Mouse (Mus musculus) intestine, embryonic 16.5 days (tissue): ENCODE measurements around the gene Kirrel3. TPM values are rescaled to one million over a fixed set of nuclear protein-coding genes. Genes with fewer than 3 reads are reported as not detected.

Source experiments
- ATAC-seq: fragments of 200-750 bp; cut with Nextera tagmentation; 2 replicates; pipeline ENCODE4 v1.8.0; 2017; ENCODE audit warnings: moderate TSS enrichment, moderate library complexity
- H3K27ac ChIP-seq: fragments of 300-500 bp; sonication (generic); 2 replicates; pipeline ENCODE4 v1.5.1; 2014; ENCODE audit warnings: mild to moderate bottlenecking, low read length
- H3K27me3 ChIP-seq: fragments of 300-500 bp; sonication (generic); replicated peaks from 2 replicates; pipeline ENCODE4 v1.6.1; 2014; ENCODE audit warnings: low read length, control low read depth, mixed read lengths; ENCODE audit not compliant: control insufficient read depth, insufficient read depth
- H3K36me3 ChIP-seq: fragments of 300-500 bp; sonication (generic); 2 replicates; pipeline ENCODE4 v1.6.1; 2014; ENCODE audit warnings: low read length, control low read depth; ENCODE audit not compliant: control insufficient read depth, insufficient read depth
- H3K4me1 ChIP-seq: fragments of 300-500 bp; sonication (generic); 2 replicates; pipeline ENCODE4 v1.6.1; 2014; ENCODE audit warnings: low read length, control low read depth, mixed read lengths; ENCODE audit not compliant: control insufficient read depth, insufficient read depth
- H3K4me2 ChIP-seq: fragments of 300-500 bp; sonication (generic); 2 replicates; pipeline ENCODE4 v1.6.1; 2014; ENCODE audit warnings: low read depth, low read length, control low read depth
- H3K4me3 ChIP-seq: fragments of 300-500 bp; sonication (generic); 2 replicates; pipeline ENCODE4 v1.5.1; 2014; ENCODE audit warnings: mild to moderate bottlenecking, low read length
- H3K9ac ChIP-seq: fragments of 300-500 bp; sonication (generic); 2 replicates; pipeline ENCODE4 v1.6.1; 2014; ENCODE audit warnings: low read depth, low read length
- H3K9me3 ChIP-seq: fragments of 300-500 bp; sonication (generic); 2 replicates; pipeline ENCODE4 v1.6.1; 2016; ENCODE audit warnings: low read length, control low read depth; ENCODE audit not compliant: control insufficient read depth
- WGBS: fragments of 180-500 bp; shearing (Covaris S2); extraction: QIAGEN DNeasy Blood & Tissue Kit; methylation state at CpG from one replicate; pipeline ENCODE4 v1.1.7; 2014; 5-methylcytosine and 5-hydroxymethylcytosine counted together
- polyA plus RNA-seq: library from polyadenylated mRNA; unstranded; fragments of >200 nt; fragmentation: Nextera tagmentation; extraction: Ambion mirVana; gene quantifications from 2 replicates; pipeline ENCODE4 v1.2.1, GENCODE M21; 2015

The Kirrel3 gene
- polyA plus RNA-seq, 1 experiment from 2014 or later = 1.7 TPM

DNA sequence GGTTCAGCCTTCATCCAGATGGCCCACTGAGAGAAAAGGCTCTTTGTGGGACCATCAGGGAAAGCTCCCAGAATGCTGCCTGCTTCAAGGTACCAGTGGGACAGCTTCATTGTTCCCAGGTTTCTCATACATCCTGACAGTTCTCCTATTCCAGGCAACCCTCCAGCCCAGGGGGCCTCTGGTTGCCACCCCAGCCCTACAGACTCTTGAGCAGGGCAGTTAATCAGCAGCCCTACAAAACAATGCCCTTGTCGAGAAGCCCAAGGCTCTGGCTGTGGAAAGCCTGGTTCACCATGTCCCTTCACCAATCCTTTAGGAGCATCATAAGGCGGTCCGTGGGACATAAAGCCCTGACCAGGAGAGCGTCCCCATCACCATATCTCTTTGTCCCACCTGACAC lies 567.0 kb downstream of the Kirrel3 start:
- H3K36me3 ChIP-seq = peaks cover 21% of the 10 kb centered on the region

GRCm38 (mm10) chr9:35053081-35053480 lies 567.4 kb downstream of the Kirrel3 start:
- ATAC-seq = no peak
- Histone ChIP-seq H3K4me2 (no peak overlapping the region), H3K4me1 (peaks cover under 1% of the 10 kb centered on the region; the same call in 1 of the 2 replicates), H3K36me3 (peaks cover 18% of the 10 kb centered on the region), H3K9ac (no peak overlapping the region), H3K4me3 (no peak overlapping the region), H3K27ac (no peak overlapping the region), H3K9me3 (no peaks in the 10 kb centered on the region), H3K27me3 (no peaks in the 10 kb centered on the region)
- 91% methylated on average over 16 of the region's 16 CpGs for WGBS

More for the DNA sequence above, 567.0 kb downstream of the Kirrel3 start:
- WGBS = 90% methylated on average over 4 of the region's 4 CpGs
- H3K4me1 ChIP-seq = no peaks in the 10 kb centered on the region; the same call in 1 of the 2 replicates
- no peaks in the 10 kb centered on the region for H3K9me3 ChIP-seq
- no peak for ATAC-seq
- H3K9ac ChIP-seq = no peak overlapping the region
- H3K4me3 ChIP-seq = no peak overlapping the region
- H3K4me2 ChIP-seq = no peak overlapping the region
- no peaks in the 10 kb centered on the region for H3K27me3 ChIP-seq
- H3K27ac ChIP-seq = no peak overlapping the region

DNA sequence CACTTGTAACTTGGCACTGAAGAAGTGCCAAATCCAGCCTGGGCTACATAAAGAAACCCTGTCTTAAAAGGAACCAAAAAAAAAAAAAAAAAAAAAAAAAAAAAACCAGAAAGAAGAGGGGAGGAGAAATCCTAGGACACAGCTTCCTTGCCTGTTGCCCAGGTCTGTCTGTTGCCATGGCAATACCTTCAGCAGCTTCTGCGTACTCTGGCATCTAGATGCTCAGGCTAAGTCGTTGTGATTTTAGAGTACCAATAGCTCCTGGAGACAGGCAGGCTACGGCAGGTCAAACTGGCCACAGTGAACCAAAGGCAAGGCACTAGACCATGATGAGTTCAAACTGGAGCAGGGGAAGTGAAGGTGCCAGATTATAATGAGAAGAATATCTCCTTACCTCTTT lies 568.0 kb downstream of the Kirrel3 start:
- Histone ChIP-seq H3K4me2 (no peak overlapping the region), H3K27ac (no peak overlapping the region), H3K36me3 (peaks cover 16% of the 10 kb centered on the region), H3K4me3 (no peak overlapping the region), H3K27me3 (no peaks in the 10 kb centered on the region), H3K9me3 (no peaks in the 10 kb centered on the region), H3K4me1 (peaks cover 4% of the 10 kb centered on the region; the same call in 1 of the 2 replicates), H3K9ac (no peak overlapping the region)
- 74% methylated on average over 3 of the region's 3 CpGs for WGBS
- ATAC-seq = no peak

- Histone ChIP-seq H3K9me3 (no peaks in the 10 kb centered on the region), H3K9ac (no peak overlapping the region), H3K36me3 (peaks cover 16% of the 10 kb centered on the region), H3K4me1 (peaks cover 4% of the 10 kb centered on the region; the same call in 1 of the 2 replicates), H3K4me2 (no peak overlapping the region), H3K27ac (no peak overlapping the region), H3K27me3 (no peaks in the 10 kb centered on the region), H3K4me3 (no peak overlapping the region)
- 89% methylated on average over 11 of the region's 11 CpGs for WGBS
- no peak for ATAC-seq
Observed at GRCm38 (mm10) chr9:35055528-35056330, 570.0 kb downstream of the Kirrel3 start.

DNA sequence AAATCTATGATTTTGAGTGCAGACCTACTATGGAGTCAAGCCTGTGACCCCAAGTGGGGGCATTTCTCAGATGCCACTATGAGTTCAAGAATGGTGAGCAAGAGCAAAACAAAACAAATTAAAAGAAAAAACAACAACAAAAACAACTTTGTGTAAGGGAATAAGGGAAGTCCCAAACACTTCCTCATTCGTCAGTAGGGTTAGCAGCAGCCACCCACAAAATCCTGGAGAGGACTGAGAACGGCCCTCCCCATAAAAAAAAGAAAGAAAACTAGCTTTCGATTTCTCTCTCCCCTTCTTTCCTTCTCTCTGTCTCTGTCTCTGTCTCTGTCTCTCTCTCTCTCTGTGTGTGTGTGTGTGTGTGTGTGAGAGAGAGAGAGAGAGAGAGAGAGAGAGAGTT lies 570.9 kb downstream of the Kirrel3 start:
- H3K4me2 ChIP-seq = no peak overlapping the region
- H3K9ac ChIP-seq = no peak overlapping the region
- H3K36me3 ChIP-seq = peaks cover 16% of the 10 kb centered on the region
- no peak overlapping the region for H3K27ac ChIP-seq
- ATAC-seq = no peak
- 92% methylated on average over 3 of the region's 3 CpGs for WGBS
- H3K4me1 ChIP-seq = 0 out of 2 replicates have a peak, but pooled peaks cover 4% of the 10 kb centered on the region
- H3K4me3 ChIP-seq = no peak overlapping the region
- H3K27me3 ChIP-seq = no peaks in the 10 kb centered on the region
- H3K9me3 ChIP-seq = no peaks in the 10 kb centered on the region

GRCm38 (mm10) chr9:35057631-35058030 lies 571.9 kb downstream of the Kirrel3 start:
- Histone ChIP-seq H3K27ac (no peak overlapping the region), H3K27me3 (no peaks in the 10 kb centered on the region), H3K4me2 (no peak overlapping the region), H3K4me1 (0 out of 2 replicates have a peak, but pooled peaks cover 4% of the 10 kb centered on the region), H3K9me3 (no peaks in the 10 kb centered on the region), H3K36me3 (peaks cover 15% of the 10 kb centered on the region), H3K9ac (no peak overlapping the region), H3K4me3 (no peak overlapping the region)
- WGBS = 85% methylated on average over 6 of the region's 6 CpGs
- no peak for ATAC-seq

DNA sequence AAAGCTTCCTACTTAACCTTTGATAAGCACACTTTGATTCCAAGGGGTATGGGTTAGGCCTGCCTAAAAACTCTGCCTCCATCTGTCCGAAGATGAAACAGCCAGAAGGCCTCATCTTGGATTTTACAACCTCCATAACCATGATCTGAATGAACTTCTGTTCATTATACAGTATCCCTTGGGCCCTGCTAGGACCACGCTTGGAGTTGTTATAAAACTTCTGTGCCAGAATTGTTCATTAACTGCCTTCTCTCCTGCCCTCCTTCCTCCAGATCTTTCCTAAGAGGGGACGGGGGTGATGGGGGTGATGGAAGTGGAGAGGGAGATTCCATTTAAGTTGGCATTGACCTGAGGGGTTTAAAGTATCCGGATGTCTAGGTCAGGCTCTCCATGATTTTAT lies 572.5 kb downstream of the Kirrel3 start:
- Histone ChIP-seq H3K36me3 (peaks cover 10% of the 10 kb centered on the region), H3K4me1 (0 out of 2 replicates have a peak, but pooled peaks cover 4% of the 10 kb centered on the region), H3K4me3 (no peak overlapping the region), H3K27ac (no peak overlapping the region), H3K9me3 (no peaks in the 10 kb centered on the region), H3K9ac (no peak overlapping the region), H3K27me3 (no peaks in the 10 kb centered on the region), H3K4me2 (no peak overlapping the region)
- ATAC-seq = no peak
- WGBS = 85% methylated on average over 4 of the region's 4 CpGs

DNA sequence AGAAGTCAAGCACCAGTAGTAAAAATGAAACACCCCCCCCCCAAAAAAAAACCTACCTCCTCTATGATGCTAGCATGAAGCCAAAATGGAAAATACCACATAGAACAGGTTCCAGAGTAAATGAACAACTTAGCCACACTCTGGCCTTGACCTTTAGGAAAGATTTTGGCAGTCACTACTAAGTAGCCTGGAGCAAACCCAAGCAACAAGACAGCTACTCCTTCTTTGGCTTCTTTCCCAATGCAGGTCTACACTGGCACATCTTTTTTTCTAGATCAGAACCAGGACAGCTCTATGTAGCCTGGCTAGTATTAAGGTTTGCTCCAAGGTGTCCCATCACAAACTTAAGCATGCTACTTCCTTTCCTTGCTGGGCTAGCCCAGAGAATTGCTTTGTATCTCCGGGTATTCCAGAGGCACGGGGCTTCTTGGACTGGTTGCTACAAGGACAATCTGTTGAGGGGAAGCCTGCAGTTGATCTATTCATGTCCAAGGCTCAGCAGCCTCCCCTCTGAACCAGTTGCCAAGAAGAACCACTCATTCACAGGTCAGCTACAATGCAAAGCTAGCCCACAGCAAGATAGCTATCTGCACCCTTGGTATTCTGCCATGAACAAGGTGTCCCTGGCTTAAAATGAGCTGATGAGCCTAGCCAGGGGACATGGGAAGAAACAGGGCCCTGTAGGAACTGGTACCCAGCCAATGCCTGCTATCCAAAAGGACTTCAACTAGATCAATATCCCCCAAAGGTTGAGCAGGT lies 573.1 kb downstream of the Kirrel3 start:
- Histone ChIP-seq H3K27me3 (no peaks in the 10 kb centered on the region), H3K9ac (no peak overlapping the region), H3K27ac (no peak overlapping the region), H3K9me3 (no peaks in the 10 kb centered on the region), H3K36me3 (peaks cover 7% of the 10 kb centered on the region), H3K4me3 (no peak overlapping the region), H3K4me2 (no peak overlapping the region), H3K4me1 (0 out of 2 replicates have a peak, but pooled peaks cover 4% of the 10 kb centered on the region)
- no peak for ATAC-seq
- 85% methylated on average over 2 of the region's 2 CpGs for WGBS

- Histone ChIP-seq H3K4me1 (0 out of 2 replicates have a peak, but pooled peaks cover 4% of the 10 kb centered on the region), H3K27me3 (no peaks in the 10 kb centered on the region), H3K27ac (no peak overlapping the region), H3K4me2 (no peak overlapping the region), H3K9me3 (no peaks in the 10 kb centered on the region), H3K36me3 (no peaks in the 10 kb centered on the region; the same call in 1 of the 2 replicates), H3K9ac (no peak overlapping the region), H3K4me3 (no peak overlapping the region)
- no peak for ATAC-seq
- 85% methylated on average over 5 of the region's 5 CpGs for WGBS
Observed at GRCm38 (mm10) chr9:35059881-35060280, 574.2 kb downstream of the Kirrel3 start.
